Mouse (Mus musculus): ENCODE data around the gene Arl5a.

GRCm38 (mm10) chr2:52386451-52386850 is 38.2 kb downstream of the Arl5a start:
- TF ChIP-seq POLR2A (IDR thresholded peaks at IDR 0.05; ENCODE audit: control insufficient read depth, low read depth, low read length) (no peak), CTCF (IDR thresholded peaks at IDR 0.05; ENCODE audit: control insufficient read depth, insufficient read depth, insufficient replicate concordance, low read depth, low read length) (no peak)
